Mouse (Mus musculus) neural tube, embryonic 11.5 days (tissue): Measurements from ENCODE around the gene Lbp. TPM values are rescaled to one million over a fixed set of nuclear protein-coding genes. Genes with fewer than 3 reads are reported as not detected.
A peak's percentile ranks its signal among the peaks of the same experiment; 100 is the strongest.

Experiments
- ATAC-seq: fragments of 200-750 bp; cut with Nextera tagmentation; 2 replicates; pipeline ENCODE4 v1.8.0; 2017; ENCODE audit warnings: moderate number of reproducible peaks, mild to moderate bottlenecking, moderate TSS enrichment, moderate library complexity; ENCODE audit not compliant: insufficient read depth, low FRiP score, low TSS enrichment
- DNase-seq: peaks from one replicate; pipeline ENCODE4 v3.0.0-alpha.2; 2015; ENCODE audit warnings: low spot score
- H3K27ac ChIP-seq: fragments of 300-500 bp; sonication (generic); 2 replicates; pipeline ENCODE4 v1.5.1; 2014; ENCODE audit warnings: low read depth, mild to moderate bottlenecking, low read length
- H3K27me3 ChIP-seq: fragments of 300-500 bp; sonication (generic); 2 replicates; pipeline ENCODE4 v1.6.1; 2014; ENCODE audit warnings: mild to moderate bottlenecking, low read length, mixed read lengths; ENCODE audit not compliant: control insufficient read depth, insufficient read depth
- H3K36me3 ChIP-seq: fragments of 300-500 bp; sonication (generic); 2 replicates; pipeline ENCODE4 v1.6.1; 2014; ENCODE audit warnings: mild to moderate bottlenecking, low read length, moderate library complexity, mixed read lengths; ENCODE audit not compliant: control insufficient read depth, insufficient read depth
- H3K4me1 ChIP-seq: fragments of 300-500 bp; sonication (generic); 2 replicates; pipeline ENCODE4 v1.6.1; 2014; ENCODE audit warnings: low read length, mixed read lengths; ENCODE audit not compliant: control insufficient read depth, insufficient read depth
- H3K4me2 ChIP-seq: fragments of 300-500 bp; sonication (generic); 2 replicates; pipeline ENCODE4 v1.6.1; 2014; ENCODE audit warnings: low read depth, mild to moderate bottlenecking, moderate library complexity
- H3K4me3 ChIP-seq: fragments of 300-500 bp; sonication (generic); 2 replicates; pipeline ENCODE4 v1.5.1; 2014; ENCODE audit warnings: low read depth, low read length
- H3K9ac ChIP-seq: fragments of 300-500 bp; sonication (generic); 2 replicates; pipeline ENCODE4 v1.6.1; 2014; ENCODE audit warnings: mild to moderate bottlenecking, low read length
- H3K9me3 ChIP-seq: fragments of 300-500 bp; sonication (generic); 2 replicates; pipeline ENCODE4 v1.6.1; 2016; ENCODE audit warnings: low read length; ENCODE audit not compliant: control insufficient read depth
- WGBS: fragments of 180-500 bp; shearing (Covaris S2); extraction: QIAGEN DNeasy Blood & Tissue Kit; methylation state at CpG from one replicate; pipeline ENCODE4 v1.1.7; 2014; 5-methylcytosine and 5-hydroxymethylcytosine counted together
- polyA plus RNA-seq: library from polyadenylated mRNA; unstranded; fragments of >200 nt; fragmentation: Nextera tagmentation; extraction: Ambion mirVana; gene quantifications from 2 replicates; pipeline ENCODE4 v1.2.1, GENCODE M21; 2014

Gene Lbp
- polyA plus RNA-seq, 1 experiment from 2014 or later: 1.7 TPM

DNA sequence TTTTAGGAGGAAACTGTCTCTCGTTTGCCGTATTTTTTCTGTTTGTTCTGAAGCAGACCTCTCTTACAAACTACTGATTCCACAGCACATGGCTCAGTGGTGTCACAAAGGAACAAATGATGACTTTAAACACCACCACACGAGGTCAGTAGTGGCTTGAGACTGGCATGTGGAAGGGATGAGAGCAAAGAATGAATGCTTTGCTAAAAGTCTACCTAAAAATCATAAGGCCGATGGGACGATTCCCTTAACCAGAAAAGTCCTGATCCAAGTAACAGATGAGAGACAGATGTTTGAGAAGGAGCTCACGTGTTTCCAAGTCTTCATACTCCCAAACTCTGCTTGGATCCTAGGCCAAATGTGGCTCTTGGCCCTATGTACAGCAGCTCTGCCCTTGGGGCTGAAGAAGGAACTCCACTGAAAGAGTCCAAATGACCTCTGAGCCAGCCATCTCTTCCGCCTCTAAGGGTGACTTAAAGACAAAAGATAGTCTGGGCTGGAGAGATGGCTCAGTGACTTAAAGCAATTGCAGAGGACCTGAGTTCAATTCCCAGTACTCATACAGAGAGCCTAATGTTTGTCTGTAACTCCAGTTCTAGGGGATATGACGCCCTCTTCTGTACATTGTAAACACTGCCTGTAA, 55.5 kb downstream of the Lbp start:
- Histone ChIP-seq H3K27me3 (no peaks in the 10 kb centered on the region), H3K4me3 (peak overlapping the region; percentile 91), H3K36me3 (peaks cover 22% of the 10 kb centered on the region), H3K9ac (no peak overlapping the region), H3K4me2 (no peak overlapping the region), H3K4me1 (peaks cover 8% of the 10 kb centered on the region; the same call in 1 of the 2 replicates), H3K27ac (no peak overlapping the region), H3K9me3 (no peaks in the 10 kb centered on the region)
- peak; percentile 59; the same call in 1 of the 2 replicates for ATAC-seq
- WGBS: 41% methylated on average over 8 of the region's 8 CpGs
- DNase-seq: no peak

DNA sequence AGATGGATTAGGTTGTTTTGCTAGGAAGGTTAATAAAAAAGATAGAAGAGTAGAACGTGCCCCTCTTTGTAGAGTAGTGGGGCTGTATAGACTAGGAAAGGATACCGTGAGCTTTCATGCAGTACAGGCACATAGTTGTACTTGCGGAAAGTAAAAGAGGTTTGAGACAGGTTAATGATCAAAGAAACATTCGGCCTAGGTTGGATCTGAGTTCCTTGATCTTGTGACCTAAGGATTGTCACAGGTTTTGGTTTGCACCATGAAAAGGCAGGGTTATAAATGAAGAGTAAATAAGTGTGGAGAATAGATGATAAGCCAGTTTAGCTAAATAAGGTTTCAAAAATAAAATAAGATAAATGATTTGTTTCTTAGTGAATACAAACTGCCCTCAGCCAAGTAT, 57.9 kb downstream of the Lbp start:
- Histone ChIP-seq H3K27ac (no peak overlapping the region), H3K9ac (no peak overlapping the region), H3K4me2 (no peak overlapping the region), H3K4me3 (no peak overlapping the region), H3K27me3 (no peaks in the 10 kb centered on the region), H3K4me1 (peaks cover 8% of the 10 kb centered on the region; the same call in 1 of the 2 replicates), H3K36me3 (peaks cover 6% of the 10 kb centered on the region), H3K9me3 (no peaks in the 10 kb centered on the region)
- DNase-seq (no peak), ATAC-seq (no peak)
- WGBS: 86% methylated on average over 4 of the region's 4 CpGs

DNA sequence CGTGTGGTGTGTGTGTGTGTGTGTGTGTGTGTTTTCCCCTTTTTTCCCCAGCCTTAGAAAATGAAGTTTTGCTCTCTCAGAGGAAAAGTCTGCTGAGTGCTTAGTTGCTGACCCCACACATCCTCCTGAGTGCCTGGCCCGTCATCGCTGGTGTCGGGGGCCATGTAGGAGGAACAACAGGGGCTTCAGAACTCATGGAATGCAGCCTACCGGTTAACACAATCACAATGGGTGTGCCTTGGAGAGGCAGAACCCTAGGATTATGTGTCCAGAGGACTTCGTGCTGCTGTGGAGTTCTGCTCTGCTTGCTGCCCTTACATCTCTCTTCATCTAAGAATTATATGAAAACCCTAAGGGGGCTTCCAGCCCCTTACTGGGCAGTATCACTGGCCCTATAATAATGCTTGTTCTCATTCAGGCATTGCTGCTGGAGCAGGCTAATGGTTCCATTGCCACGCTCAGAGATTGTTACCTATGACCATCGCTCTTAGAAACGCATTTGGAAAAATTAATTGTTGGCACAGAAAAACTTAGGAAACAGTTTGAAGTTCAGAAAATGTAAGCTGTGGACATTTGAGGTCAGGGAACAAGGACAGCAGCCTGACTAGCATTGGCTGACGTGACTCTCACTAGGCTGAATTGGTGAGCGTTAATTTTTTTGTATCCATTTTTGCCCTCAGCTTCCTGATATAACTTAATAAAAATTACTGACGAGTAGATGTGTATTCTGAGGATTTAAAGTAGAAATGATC, 59.0 kb downstream of the Lbp start:
- Histone ChIP-seq H3K4me2 (no peak overlapping the region), H3K36me3 (no peaks in the 10 kb centered on the region), H3K9me3 (no peaks in the 10 kb centered on the region), H3K27me3 (no peaks in the 10 kb centered on the region), H3K4me3 (no peak overlapping the region), H3K9ac (no peak overlapping the region), H3K27ac (no peak overlapping the region), H3K4me1 (peaks cover 2% of the 10 kb centered on the region; the same call in 1 of the 2 replicates)
- 79% methylated on average over 12 of the region's 12 CpGs for WGBS
- no peak for DNase-seq
- ATAC-seq: no peak

DNA sequence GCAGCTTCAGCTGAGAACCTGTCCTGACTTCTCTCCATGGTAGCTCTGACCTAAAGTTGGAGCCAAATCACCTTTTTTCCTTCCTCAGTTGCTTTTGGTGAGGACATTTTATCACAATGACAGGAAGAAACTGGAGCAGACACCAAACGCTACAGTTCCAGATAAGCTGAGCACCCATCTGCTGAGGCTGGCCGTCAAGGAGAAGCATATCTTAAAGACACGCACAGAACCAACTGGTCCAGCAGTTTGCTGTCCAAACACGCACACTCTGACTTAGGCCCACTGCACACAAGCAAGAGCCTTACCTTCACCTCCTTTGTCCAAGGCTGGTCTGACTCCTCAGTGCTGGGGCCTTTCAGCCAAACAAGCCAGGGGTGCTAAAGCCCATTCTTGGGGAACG, 61.4 kb downstream of the Lbp start:
- Histone ChIP-seq H3K9ac (no peak overlapping the region), H3K4me3 (no peak overlapping the region), H3K4me1 (no peaks in the 10 kb centered on the region), H3K36me3 (no peaks in the 10 kb centered on the region), H3K9me3 (no peaks in the 10 kb centered on the region), H3K4me2 (no peak overlapping the region), H3K27ac (no peak overlapping the region), H3K27me3 (no peaks in the 10 kb centered on the region)
- DNase-seq (no peak), ATAC-seq (no peak)
- WGBS: 91% methylated on average over 5 of the region's 5 CpGs

DNA sequence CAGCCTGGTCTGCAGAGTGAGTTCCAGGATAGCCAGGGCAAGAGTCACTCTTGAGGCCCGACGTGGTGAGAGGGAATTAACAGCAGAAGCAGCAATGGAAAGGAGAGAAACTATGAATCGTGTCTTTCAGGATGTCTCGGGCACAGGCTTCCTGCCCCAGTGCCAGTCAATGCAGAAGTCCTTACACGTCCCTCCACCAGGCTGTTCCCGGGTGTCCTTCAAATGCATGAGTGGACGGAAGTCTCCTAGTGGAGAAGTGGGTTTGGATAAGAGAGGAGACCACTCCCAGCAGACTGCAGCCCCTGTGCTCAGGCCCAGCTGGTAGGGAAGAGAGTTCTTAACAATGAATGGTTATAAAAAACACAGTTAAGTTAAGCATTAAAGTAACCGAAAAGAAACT, 62.0 kb downstream of the Lbp start:
- ATAC-seq: no peak
- H3K9ac ChIP-seq: no peak overlapping the region
- no peak overlapping the region for H3K4me2 ChIP-seq
- H3K27ac ChIP-seq: no peak overlapping the region
- 93% methylated on average over 8 of the region's 8 CpGs for whole genome bisulfite sequencing
- no peak for DNase-seq
- no peaks in the 10 kb centered on the region for H3K36me3 ChIP-seq
- no peaks in the 10 kb centered on the region for H3K9me3 ChIP-seq
- H3K4me1 ChIP-seq: no peaks in the 10 kb centered on the region
- no peaks in the 10 kb centered on the region for H3K27me3 ChIP-seq
- H3K4me3 ChIP-seq: no peak overlapping the region

DNA sequence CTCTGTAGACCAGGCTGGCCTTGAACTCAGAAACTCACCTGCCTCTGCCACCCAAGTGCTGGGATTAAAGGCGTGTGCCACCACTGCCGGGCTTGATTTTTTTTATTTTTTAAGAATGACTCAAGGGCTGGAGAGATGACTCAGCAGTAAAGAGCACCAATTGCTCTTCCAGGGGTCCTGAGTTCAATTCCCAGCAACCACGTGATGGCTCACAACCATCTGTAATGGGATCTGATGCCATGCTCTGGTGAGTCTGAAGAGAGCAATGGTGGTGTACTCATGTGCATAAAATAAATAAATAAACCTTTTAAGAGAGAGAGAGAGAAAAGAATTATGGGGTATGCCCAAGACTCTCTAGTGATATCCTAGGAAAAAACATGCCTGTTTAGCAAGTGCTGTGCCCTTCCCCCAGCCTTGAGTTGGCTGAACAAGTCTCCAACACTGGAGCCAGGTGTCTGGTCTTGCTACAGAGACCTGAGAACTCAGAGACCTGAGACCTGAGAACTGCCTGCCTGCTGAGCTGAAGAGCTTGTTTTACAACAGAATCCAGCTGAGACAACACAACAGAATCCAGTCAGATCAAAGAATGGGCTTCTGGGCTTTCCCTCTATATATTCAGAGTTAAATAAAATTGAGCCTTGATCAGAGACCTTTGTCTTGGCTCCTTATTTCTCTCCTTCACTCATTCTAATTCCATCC, 63.3 kb downstream of the Lbp start:
- no peak overlapping the region for H3K4me2 ChIP-seq
- H3K36me3 ChIP-seq: no peaks in the 10 kb centered on the region
- no peak overlapping the region for H3K9ac ChIP-seq
- H3K27me3 ChIP-seq: no peaks in the 10 kb centered on the region
- no peak for DNase-seq
- WGBS: 78% methylated on average over 3 of the region's 3 CpGs
- H3K9me3 ChIP-seq: no peaks in the 10 kb centered on the region
- no peak overlapping the region for H3K4me3 ChIP-seq
- H3K27ac ChIP-seq: no peak overlapping the region
- H3K4me1 ChIP-seq: no peaks in the 10 kb centered on the region
- no peak for ATAC-seq

DNA sequence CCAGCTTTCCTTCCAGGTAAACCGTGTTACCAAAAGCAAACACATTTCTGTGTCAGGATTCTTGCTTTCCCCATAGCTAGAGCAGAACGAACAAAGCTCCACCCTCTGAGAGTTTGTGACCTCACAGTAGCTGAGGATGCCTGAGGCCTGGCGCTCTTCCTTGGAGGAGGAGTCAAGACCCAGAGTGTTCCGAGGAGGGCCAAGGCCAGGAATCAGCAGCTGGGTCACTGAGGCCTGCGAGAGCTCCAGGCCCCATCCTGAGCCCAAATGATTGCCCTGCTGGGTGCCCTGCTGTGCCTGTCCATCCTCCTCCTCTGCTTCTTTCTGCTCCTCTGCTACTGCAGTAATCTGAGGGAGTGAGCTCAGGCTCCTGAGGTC, 63.9 kb downstream of the Lbp start:
- Histone ChIP-seq H3K36me3 (no peaks in the 10 kb centered on the region), H3K4me1 (no peaks in the 10 kb centered on the region), H3K4me3 (no peak overlapping the region), H3K9ac (no peak overlapping the region), H3K9me3 (no peaks in the 10 kb centered on the region), H3K4me2 (no peak overlapping the region), H3K27ac (no peak overlapping the region), H3K27me3 (no peaks in the 10 kb centered on the region)
- 6% methylated on average over 5 of the region's 5 CpGs for WGBS
- DNase-seq (no peak), ATAC-seq (no peak)

DNA sequence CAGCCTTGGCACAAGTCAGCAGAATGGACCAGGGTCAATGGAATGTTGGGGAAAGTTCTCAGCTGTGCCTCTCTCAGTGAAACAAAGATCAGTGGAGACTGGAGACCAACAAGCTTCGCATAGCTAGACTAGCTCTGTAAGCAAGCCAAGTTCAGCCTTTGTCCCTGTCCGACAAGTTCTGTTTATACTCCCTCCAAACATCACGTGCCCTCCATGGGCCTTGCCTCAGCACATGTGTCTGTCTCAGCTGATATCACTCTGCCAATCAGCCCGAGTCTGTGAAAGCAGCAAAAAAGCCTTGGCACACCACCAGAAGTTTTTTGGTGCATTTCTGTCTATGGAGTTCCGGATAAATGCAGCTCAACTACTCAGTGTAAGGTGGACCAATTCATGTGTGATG, 66.8 kb downstream of the Lbp start:
- DNase-seq (no peak), ATAC-seq (no peak)
- no peaks in the 10 kb centered on the region for H3K4me1 ChIP-seq
- no peak overlapping the region for H3K27ac ChIP-seq
- H3K36me3 ChIP-seq: no peaks in the 10 kb centered on the region
- H3K9ac ChIP-seq: no peak overlapping the region
- WGBS: 83% methylated on average over 5 of the region's 5 CpGs
- H3K27me3 ChIP-seq: 0 out of 2 replicates have a peak, but pooled peaks cover 2% of the 10 kb centered on the region
- no peak overlapping the region for H3K4me3 ChIP-seq
- no peak overlapping the region for H3K4me2 ChIP-seq
- H3K9me3 ChIP-seq: no peaks in the 10 kb centered on the region
